Mouse (Mus musculus): ENCODE measurements around the gene Arap1. TPM values are rescaled to one million over a fixed set of nuclear protein-coding genes. Genes with fewer than 3 reads are reported as not detected.

Gene Arap1
- 138 and 141 TPM in 2 replicates for polyA plus RNA-seq (2012; rRNA removed)

DNA sequence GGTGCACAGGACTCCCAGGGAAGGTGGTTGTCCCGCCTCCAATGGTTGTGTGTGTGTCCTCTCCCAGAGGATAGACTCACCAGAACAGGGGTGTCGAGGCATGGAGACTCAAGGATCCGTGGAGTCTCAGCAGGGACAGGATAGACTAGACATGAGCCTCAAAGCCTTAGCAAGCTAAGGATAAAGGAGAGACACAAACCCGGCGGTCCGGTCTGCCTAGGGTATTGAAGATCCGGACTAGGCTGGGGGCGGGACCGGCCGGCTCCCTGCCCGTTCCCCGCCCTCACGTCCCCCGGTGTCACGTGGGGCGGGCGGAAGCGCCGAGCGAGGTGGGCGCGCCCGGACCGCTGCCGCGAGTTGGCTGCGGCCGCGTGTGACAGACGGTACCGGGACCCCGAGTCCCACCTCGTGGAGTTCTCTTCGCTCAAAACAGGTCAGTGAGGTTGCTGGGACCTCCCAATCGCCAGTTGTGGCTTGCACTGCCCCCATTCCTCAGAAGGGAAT is at the start of gene Arap1:
TSS of gene Arap1 (plus strand) at position 301 of the 504 bp plus-strand sequence.

DNA sequence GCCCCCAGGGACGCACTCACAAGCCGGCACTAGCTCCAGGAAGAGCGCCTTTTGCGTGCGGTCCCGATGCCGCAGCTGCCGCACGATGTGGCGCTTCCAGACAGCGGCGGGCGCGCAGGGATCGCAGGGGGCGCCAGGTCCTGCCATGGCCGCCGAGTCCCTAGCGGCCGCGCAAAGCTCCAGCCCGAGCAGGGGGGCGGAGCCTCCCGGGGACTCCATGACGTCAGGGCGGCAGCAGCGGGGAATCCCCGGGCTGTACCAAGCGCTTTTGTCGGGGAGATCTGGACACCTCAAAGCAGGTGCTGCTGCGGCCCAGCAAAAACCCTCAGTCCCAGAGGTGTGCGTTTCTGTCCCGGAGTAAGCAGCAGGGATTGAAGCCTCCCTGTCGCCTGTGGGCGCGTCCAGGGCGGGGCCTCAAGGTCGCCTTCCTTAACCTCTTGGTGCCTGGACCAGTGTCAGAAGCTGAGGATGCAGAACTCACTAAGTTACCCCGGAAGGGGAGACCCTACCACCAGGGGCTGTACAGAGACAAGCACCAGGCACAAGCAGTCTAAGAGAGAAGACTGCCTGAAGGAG is 45.9 kb upstream of the Arap1 start, which contains the start of gene Atg16l2:
TSS of gene Atg16l2 (minus strand) at position 371 of the 576 bp plus-strand sequence.

DNA sequence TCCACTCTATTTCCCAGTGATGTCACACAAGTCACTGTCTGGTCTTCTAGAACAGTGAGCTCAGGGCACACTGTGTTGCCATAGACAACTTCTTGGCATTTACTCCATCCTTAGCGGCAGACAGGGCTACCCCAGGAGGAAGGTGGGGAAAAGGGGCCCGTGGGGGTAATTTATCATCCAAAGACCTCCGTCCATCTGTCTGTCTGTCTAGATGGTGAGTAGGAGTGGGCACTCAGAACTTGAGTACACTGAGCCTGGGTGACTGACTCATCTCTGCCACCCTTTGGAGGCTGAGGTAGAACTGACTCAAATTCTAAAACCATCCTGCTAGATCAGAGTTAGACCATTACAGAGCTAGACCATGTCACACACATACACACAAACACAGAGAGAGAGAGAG is 30.9 kb upstream of the Arap1 start, which contains the start of gene Stard10:
TSS of gene Stard10 (plus strand) at position 73 of the 400 bp plus-strand sequence.

DNA sequence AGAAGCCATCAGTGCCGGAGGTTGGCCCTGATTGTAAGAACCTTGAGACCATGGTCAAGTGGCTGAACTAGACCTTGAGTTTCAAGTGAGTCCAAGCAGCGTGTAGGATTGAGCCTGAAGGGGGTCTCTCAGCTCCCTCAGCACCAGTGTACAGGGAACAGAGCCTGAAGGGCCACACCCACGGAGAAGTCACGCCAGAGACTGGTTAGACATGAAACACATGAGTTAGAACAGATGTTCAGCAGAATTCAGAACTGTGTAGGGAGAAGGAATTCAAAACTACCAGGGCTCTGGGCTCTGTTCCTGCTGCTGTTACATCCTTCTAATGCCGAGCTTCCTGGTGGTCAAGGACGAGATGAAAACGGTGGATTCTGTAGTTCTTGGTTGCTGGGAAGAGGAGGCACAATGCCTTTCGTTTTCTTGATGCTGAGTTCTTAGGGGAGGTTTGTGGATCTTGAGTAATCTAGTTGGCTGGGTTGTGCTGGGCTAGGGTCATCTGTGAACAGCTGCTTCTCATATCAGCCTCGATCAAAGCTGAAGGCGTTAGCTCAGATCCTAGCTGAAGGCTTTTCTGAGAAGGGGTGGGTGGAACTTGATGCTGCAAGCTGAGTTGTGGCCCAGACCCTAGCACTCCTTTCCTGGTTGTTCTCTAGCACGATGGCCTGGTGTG is 62.5 kb downstream of the Arap1 start, which contains the start of gene Gm45837:
TSS of gene Gm45837 (plus strand) at position 620 of the 670 bp plus-strand sequence.

DNA sequence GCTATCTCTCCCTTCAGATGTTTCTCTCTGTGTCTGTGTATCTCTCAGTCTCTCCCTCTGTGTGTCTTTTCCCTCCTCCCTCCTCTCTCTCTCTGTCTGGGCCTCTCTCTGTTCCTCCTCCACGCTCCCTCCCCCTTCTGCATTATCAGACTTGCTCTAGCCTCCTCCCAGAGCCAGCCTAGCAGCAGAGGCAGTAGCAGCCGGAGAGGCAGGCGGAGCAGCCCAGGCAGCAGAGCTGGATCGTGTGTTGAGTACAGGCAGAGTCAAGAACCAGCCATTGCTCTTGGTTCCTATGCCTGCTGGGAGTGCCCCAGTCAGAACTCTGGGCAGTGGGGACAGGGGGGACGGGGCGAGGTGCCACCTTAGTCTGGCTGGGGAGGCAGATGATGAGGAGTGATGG is 73.7 kb downstream of the Arap1 start, which contains the start of gene Pde2a:
TSS of gene Pde2a (plus strand) at position 163 of the 400 bp plus-strand sequence.

Other genes starting within 250 kb of the Arap1 start
- gene Atg16l2, start 45.8 kb upstream of the Arap1 start, polyA plus RNA-seq (2012; rRNA removed): 44.4 and 44.9 TPM in 2 replicates
- 50.9 and 57.7 TPM in 2 replicates for gene Stard10, start 31.0 kb upstream of the Arap1 start, polyA plus RNA-seq (2012; rRNA removed)
- 0.70 and 0.93 TPM in 2 replicates for gene Gm45837, start 62.8 kb downstream of the Arap1 start, polyA plus RNA-seq (2012; rRNA removed)
- 16.7 and 17.2 TPM in 2 replicates for gene Pde2a, start 73.6 kb downstream of the Arap1 start, polyA plus RNA-seq (2012; rRNA removed)
- gene Art2b, start 237.5 kb downstream of the Arap1 start, polyA plus RNA-seq (2012; rRNA removed): 0.18 and 0.25 TPM in 2 replicates

Measured in ovary, adult 2 months (tissue).